Mouse (Mus musculus): ENCODE measurements around the gene Itsn1.

DNA sequence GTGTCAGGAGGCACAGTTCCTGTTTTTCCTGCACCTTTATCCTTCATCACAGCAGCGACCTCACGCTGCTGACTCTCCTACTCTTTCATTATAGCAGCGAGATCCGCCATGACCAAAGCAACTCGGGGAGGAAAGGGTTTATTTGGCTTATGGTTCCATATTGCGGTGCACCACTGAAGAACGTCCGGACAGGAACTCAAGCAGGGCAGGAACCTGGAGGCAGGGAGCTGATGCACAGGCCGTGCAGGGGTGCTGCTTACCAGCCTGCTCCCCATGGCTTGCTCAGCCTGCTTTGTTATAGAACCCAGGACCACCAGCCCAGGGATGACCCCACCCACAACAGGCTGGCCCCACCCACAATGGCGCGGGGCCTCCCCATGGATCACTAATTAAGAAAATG lies 162.1 kb downstream of the Itsn1 start:
- TF ChIP-seq CTCF (IDR thresholded peaks at IDR 0.05; ENCODE audit: borderline replicate concordance, extremely low read depth, insufficient read depth, insufficient read length) (no peak), POLR2A (IDR thresholded peaks at IDR 0.05; ENCODE audit: borderline replicate concordance, extremely low read depth, insufficient read depth, insufficient read length, poor library complexity, severe bottlenecking) (no peak)

All from brain, embryonic 14.5 days (tissue).